Mouse (Mus musculus): ENCODE results near the gene Hist1h2ad. TPM values are rescaled to one million over a fixed set of nuclear protein-coding genes. Genes with fewer than 3 reads are reported as not detected.
"Not testable (repeated sequence)": the region's sequence is repeated elsewhere in the genome, so short reads cannot be mapped to it uniquely, and the experiment has no call there.

Gene Hist1h2ad
- polyA plus RNA-seq, 1 experiment from 2014 or later = 4.1 TPM

GRCm38 (mm10) chr13:23542999-23543607 lies 31.1 kb upstream of the Hist1h2ad start, which contains the start of gene Hist1h2bh:
Hist1h2bh (minus strand) TSS chr13:23543392.
- peak within 1 kb of the TSS; percentile 75 for H3K9ac ChIP-seq
- peak within 1 kb of the TSS; percentile 66 for H3K4me2 ChIP-seq
- not testable (repeated sequence) for H3K9me3 ChIP-seq (replicated peaks); H3K27me3 ChIP-seq; H3K36me3 ChIP-seq (replicated peaks)
- ATAC-seq (ENCODE audit: insufficient read depth) = peak; percentile 85
- peaks cover 35% of the 10 kb centered on the region for H3K4me1 ChIP-seq (replicated peaks)
- peak within 1 kb of the TSS; percentile 97 for H3K27ac ChIP-seq (replicated peaks)
- WGBS (ENCODE audit: insufficient replicate concordance) = under 1% methylated on average over 42 of the region's 42 CpGs
- H3K4me3 ChIP-seq (replicated peaks) = peak within 1 kb of the TSS; percentile 63

GRCm38 (mm10) chr13:23543965-23544786 lies 30.0 kb upstream of the Hist1h2ad start, which contains the start of gene Hist1h3f:
Hist1h3f (plus strand) TSS chr13:23544052.
- H3K4me2 ChIP-seq = peak within 1 kb of the TSS; percentile 66
- H3K27me3 ChIP-seq = no peaks in the 10 kb centered on the region
- ATAC-seq (ENCODE audit: insufficient read depth) = peak; percentile 75
- H3K36me3 ChIP-seq (replicated peaks) = no peaks in the 10 kb centered on the region
- H3K27ac ChIP-seq (replicated peaks) = peak within 1 kb of the TSS; percentile 97
- under 1% methylated on average over 31 of the region's 45 CpGs for WGBS (ENCODE audit: insufficient replicate concordance)
- no peaks in the 10 kb centered on the region for H3K9me3 ChIP-seq (replicated peaks)
- peak within 1 kb of the TSS; percentile 75 for H3K9ac ChIP-seq
- peaks cover 30% of the 10 kb centered on the region for H3K4me1 ChIP-seq (replicated peaks)
- H3K4me3 ChIP-seq (replicated peaks) = peak within 1 kb of the TSS; percentile 63

GRCm38 (mm10) chr13:23544787-23545120 lies 29.4 kb upstream of the Hist1h2ad start:
- Histone ChIP-seq H3K4me1 (replicated peaks) (peaks cover 35% of the 10 kb centered on the region), H3K4me3 (replicated peaks) (peak overlapping the region; percentile 59), H3K27ac (replicated peaks) (peak overlapping the region; percentile 97), H3K9ac (0 out of 2 replicates have a peak overlapping the region, but pooled peaks have one; percentile 46), H3K4me2 (peak overlapping the region; percentile 66)
- not testable (repeated sequence) for H3K27me3 ChIP-seq; H3K36me3 ChIP-seq (replicated peaks); ATAC-seq (ENCODE audit: insufficient read depth); H3K9me3 ChIP-seq (replicated peaks)
- 1% methylated on average over 14 of the region's 14 CpGs for WGBS (ENCODE audit: insufficient replicate concordance)

GRCm38 (mm10) chr13:23546694-23547093 lies 27.5 kb upstream of the Hist1h2ad start:
- H3K9me3 ChIP-seq (replicated peaks) = no peaks in the 10 kb centered on the region
- 70% methylated on average over 5 of the region's 5 CpGs for WGBS (ENCODE audit: insufficient replicate concordance)
- H3K4me1 ChIP-seq (replicated peaks) = peaks cover 33% of the 10 kb centered on the region
- no peaks in the 10 kb centered on the region for H3K27me3 ChIP-seq
- ATAC-seq (ENCODE audit: insufficient read depth) = no peak
- H3K4me3 ChIP-seq (replicated peaks) = peak overlapping the region; percentile 38; the same call in 1 of the 2 replicates
- no peaks in the 10 kb centered on the region for H3K36me3 ChIP-seq (replicated peaks)
- H3K27ac ChIP-seq (replicated peaks) = peak overlapping the region; percentile 87
- H3K9ac ChIP-seq = 0 out of 2 replicates have a peak overlapping the region, but pooled peaks have one; percentile 3
- peak overlapping the region; percentile 60 for H3K4me2 ChIP-seq

GRCm38 (mm10) chr13:23550761-23551145 lies 23.4 kb upstream of the Hist1h2ad start:
- Histone ChIP-seq H3K27me3 (no peaks in the 10 kb centered on the region), H3K36me3 (replicated peaks) (no peaks in the 10 kb centered on the region), H3K4me1 (replicated peaks) (peaks cover 61% of the 10 kb centered on the region), H3K9ac (peak overlapping the region; percentile 62), H3K4me2 (peak overlapping the region; percentile 64), H3K4me3 (replicated peaks) (peak overlapping the region; percentile 56), H3K9me3 (replicated peaks) (no peaks in the 10 kb centered on the region), H3K27ac (replicated peaks) (peak overlapping the region; percentile 95)
- WGBS (ENCODE audit: insufficient replicate concordance) = 1% methylated on average over 3 of the region's 3 CpGs
- ATAC-seq (ENCODE audit: insufficient read depth) = peak; percentile 1

- Histone ChIP-seq H3K4me2 (peak within 1 kb of the TSS; percentile 64), H3K9ac (peak within 1 kb of the TSS; percentile 62), H3K4me3 (replicated peaks) (peak within 1 kb of the TSS; percentile 56), H3K27ac (replicated peaks) (peak within 1 kb of the TSS; percentile 95), H3K4me1 (replicated peaks) (peaks cover 59% of the 10 kb centered on the region)
- H3K27me3 ChIP-seq; H3K9me3 ChIP-seq (replicated peaks); H3K36me3 ChIP-seq (replicated peaks): not testable (repeated sequence)
- WGBS (ENCODE audit: insufficient replicate concordance) = under 1% methylated on average over 47 of the region's 47 CpGs
- ATAC-seq (ENCODE audit: insufficient read depth) = peak; percentile 64
These were observed 22.9 kb upstream of the Hist1h2ad start, which contains the start of gene Hist1h4f for GRCm38 (mm10) chr13:23551146-23551834. Hist1h4f (minus strand) TSS chr13:23551648.

GRCm38 (mm10) chr13:23551931-23552914 lies 22.0 kb upstream of the Hist1h2ad start:
- peaks cover 56% of the 10 kb centered on the region for H3K4me1 ChIP-seq (replicated peaks)

GRCm38 (mm10) chr13:23552962-23553361 lies 21.2 kb upstream of the Hist1h2ad start, which contains the start of gene Hist1h1d:
Hist1h1d (plus strand) TSS chr13:23553262.
- peaks cover 57% of the 10 kb centered on the region for H3K4me1 ChIP-seq (replicated peaks)
- peak within 1 kb of the TSS; percentile 97 for H3K27ac ChIP-seq (replicated peaks)
- H3K27me3 ChIP-seq = no peaks in the 10 kb centered on the region
- no peaks in the 10 kb centered on the region for H3K9me3 ChIP-seq (replicated peaks)
- H3K4me3 ChIP-seq (replicated peaks) = peak within 1 kb of the TSS; percentile 56
- H3K9ac ChIP-seq = peak within 1 kb of the TSS; percentile 72
- ATAC-seq (ENCODE audit: insufficient read depth) = no peak
- H3K4me2 ChIP-seq = peak within 1 kb of the TSS; percentile 71
- H3K36me3 ChIP-seq (replicated peaks) = no peaks in the 10 kb centered on the region

More at GRCm38 (mm10) chr13:23551931-23552914, 22.0 kb upstream of the Hist1h2ad start:
- no peaks in the 10 kb centered on the region for H3K36me3 ChIP-seq (replicated peaks)
- ATAC-seq (ENCODE audit: insufficient read depth) = no peak
- peak overlapping the region; percentile 95 for H3K27ac ChIP-seq (replicated peaks)
- H3K9ac ChIP-seq = peak overlapping the region; percentile 62
- H3K27me3 ChIP-seq = no peaks in the 10 kb centered on the region
- no peaks in the 10 kb centered on the region for H3K9me3 ChIP-seq (replicated peaks)
- peak overlapping the region; percentile 64 for H3K4me2 ChIP-seq
- H3K4me3 ChIP-seq (replicated peaks) = peak overlapping the region; percentile 56
- 30% methylated on average over 8 of the region's 8 CpGs for WGBS (ENCODE audit: insufficient replicate concordance)

- 12% methylated on average over 9 of the region's 9 CpGs for WGBS (ENCODE audit: insufficient replicate concordance)
- Histone ChIP-seq H3K27ac (replicated peaks) (peak overlapping the region; percentile 97), H3K9me3 (replicated peaks) (no peaks in the 10 kb centered on the region), H3K4me2 (peak overlapping the region; percentile 71), H3K36me3 (replicated peaks) (no peaks in the 10 kb centered on the region), H3K4me3 (replicated peaks) (peak overlapping the region; percentile 61), H3K27me3 (no peaks in the 10 kb centered on the region), H3K9ac (peak overlapping the region; percentile 72), H3K4me1 (replicated peaks) (peaks cover 49% of the 10 kb centered on the region)
- no peak for ATAC-seq (ENCODE audit: insufficient read depth)
These were observed 19.8 kb upstream of the Hist1h2ad start for GRCm38 (mm10) chr13:23554393-23554792.
